Mouse (Mus musculus) cerebellum, postnatal 36 days (tissue): ENCODE data around the gene Ssr3.
"Not testable (repeated sequence)": the region's sequence is repeated elsewhere in the genome, so short reads cannot be mapped to it uniquely, and the experiment has no call there.

Experiments
- DNase-seq, 2 experiments: peaks; one replicate each; pipeline ENCODE4 v3.0.0; 2021 to 2022; ENCODE audit warnings: mixed read lengths in 2 of 2

Ssr3 gene

DNA sequence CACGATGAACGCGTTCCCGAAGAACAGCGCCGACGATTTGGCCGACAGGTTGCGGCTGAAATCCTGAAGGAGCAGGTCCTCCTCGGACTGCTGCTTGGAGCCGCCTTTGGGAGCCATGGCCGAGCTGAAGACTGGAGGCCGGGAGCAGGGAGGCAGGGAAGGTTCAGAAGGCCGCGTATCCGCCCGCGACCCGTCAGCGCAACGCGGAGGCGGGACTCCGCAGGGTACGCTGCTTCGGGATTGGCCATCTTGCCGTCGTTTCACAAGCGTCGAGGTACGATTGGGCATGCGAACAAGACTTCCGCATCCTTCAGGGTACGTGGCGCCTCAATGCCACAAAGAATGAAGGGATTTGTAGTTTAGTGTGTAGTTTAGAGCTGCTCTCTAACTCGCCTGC lies at the start of gene Ssr3:
Gene Ssr3 (minus strand): TSS at position 203 of the 397 bp plus-strand sequence.
- peak; percentile 97 to 98 for DNase-seq

DNA sequence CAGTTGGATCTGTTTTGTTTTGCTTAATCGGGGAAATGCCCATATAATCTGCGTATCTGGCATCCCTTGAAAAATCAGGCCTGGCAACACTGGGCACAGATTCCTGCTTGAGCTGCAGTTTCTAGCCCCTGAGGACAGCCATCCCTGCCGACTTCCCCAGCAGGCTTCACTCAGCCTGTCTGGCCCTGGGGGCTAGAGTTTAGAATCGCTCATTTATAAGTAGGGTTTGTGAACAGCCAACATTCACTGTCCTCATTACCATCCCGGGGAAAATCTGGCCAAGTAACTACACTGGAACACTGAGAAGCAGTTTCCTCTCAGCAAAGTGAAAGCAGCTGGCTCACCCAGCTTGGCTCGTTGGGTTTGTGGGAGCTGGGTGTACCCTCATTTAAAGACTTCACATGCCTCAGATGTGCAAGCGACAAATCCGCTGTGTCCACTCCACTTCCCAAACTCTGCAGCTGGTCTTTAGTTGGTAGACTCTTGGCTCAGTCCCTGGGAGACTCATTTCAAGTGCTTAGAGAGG lies 49.2 kb upstream of the Ssr3 start:
- peak; percentile 41 to 57 for DNase-seq

DNA sequence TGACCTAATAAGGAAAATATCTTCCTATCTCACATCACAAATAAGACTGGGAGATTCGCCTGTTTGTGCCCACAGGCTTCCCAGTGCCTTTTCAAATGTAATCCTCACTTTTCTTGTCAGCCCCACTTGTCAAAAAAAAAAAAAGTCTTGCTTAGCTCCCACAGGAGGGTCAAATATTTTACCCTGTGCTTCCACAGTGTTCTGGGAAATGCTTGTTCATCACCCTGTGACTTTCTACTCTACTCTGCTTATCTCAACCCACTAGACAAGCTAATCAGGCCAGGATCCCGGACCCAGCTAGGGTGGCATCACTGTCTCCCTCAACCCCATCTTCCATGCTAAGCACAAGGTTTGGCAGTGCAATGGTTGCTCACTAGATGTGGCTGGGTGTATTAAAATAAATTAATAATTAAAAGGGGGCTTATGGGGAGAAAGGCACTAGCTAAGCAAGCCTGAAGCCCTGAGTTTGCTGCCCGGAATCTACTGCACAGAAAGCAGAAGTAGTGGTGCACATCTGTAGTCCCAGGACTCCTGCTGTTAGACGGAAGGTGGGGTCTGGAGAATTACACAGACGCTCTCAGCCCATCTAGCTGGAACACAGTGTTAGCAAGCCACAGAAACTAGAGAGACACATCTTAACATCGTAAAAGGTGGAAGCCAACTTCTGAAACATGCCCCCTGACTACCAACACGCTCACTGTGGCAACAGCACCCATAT lies 46.2 kb upstream of the Ssr3 start:
- DNase-seq = no peak

DNA sequence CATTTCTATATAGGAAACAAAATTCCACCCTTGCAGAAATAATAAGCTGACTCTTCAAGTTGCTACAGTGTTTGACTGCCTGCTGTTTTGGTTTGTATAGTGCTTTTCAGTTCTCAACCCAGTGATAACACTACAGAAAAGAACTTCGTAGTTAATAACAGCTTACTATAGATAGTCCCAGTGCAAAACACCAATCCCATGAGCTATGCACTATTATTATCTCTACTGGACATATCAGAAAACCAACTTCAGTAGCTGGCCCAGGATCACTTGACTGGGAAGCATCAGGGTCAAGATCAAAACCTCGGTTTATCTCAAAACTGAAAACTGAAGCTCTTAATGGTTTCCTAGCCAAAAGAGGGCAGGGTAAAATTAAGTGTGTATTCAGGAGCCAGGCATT lies 43.4 kb upstream of the Ssr3 start:
- no peak for DNase-seq

DNA sequence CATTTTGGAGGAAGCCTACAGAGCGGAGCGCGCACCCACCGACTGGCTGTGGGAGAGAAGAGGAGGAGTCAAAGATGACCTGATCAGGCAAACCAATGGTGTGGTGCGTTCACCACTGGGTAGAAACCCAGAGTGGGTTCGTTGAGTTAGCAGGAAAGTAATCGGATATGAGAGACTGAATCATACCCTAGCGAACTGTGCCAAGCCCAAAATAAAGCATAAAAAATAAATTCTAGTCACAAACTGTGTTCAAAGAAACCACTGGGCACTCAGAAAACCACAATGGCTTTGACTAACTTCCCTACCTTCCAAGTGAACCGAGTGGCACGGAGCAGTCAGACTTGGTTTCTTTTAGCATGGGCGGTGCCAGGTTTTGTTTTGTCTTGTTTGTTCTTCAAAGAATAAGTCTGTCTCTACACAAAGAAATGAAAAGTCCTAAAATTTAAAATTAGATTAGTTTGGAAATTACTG lies 42.7 kb upstream of the Ssr3 start:
- no peak for DNase-seq

DNA sequence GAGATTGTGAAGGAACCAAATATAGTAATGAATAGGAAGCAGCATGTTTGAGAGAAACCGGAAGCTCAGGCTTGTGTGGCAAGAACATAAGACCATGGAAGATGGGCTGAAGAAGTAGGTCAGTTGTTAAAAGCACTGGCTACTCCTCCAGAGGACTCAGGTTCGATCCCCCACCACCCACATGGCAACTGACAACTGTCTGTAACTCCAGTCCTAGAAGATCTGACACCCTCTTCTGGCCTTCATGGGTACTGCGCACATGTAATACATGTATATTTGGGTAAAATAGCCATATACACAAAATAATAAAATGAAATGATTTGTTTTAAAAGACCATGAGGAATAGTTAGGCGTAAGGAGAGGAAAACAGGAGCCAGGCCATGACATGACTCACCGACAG lies 39.8 kb upstream of the Ssr3 start:
- no peak for DNase-seq

DNA sequence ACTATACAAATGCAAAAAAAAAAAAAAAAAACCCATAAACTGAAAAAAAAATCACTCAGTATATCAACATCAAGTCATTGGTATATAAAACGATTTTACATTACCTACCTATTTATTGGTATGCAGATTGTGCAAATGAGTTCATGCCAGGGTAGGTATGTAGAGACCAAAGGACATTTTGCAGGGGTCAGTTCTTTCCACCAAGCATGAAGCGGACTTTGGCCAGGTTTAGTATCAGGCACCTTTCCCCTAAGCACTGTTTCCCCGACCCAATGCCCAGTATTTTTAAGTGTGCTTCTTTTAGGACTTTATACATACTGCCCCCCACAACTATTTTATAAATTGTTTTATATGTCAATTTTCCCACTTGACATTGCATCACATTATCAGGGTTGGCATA lies 27.3 kb upstream of the Ssr3 start:
- DNase-seq = no peak

DNA sequence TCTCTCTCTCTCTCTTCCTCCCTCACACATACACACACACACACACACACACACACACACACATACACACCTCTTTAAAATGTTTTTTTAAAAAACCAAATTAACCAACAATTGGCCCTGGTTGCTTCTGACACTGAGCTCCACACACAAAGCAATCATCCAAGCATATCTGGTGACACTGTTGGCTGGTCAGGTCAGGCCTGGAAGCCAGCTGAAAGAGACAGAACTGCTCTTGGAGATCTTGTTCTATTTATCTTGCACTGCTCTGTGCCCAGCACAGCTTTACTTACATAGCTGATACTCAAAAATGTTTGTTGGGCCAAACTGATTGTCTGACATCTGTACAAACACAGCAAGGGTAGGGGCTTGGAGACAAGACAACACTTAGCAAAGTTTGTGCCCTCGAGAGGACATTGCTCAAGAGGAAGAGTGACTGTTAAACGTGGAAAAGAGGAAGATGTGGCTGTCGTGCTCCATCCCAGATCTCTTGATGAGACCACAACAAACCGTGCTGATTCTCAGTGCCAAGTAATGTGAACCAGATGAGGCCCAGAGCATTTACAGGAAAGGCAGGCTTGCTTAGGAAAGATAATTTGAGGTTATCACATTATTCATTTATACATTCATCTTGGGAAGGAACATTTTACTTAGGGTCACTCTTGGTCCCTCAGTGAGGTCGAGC lies 25.6 kb upstream of the Ssr3 start:
- no peak for DNase-seq

DNA sequence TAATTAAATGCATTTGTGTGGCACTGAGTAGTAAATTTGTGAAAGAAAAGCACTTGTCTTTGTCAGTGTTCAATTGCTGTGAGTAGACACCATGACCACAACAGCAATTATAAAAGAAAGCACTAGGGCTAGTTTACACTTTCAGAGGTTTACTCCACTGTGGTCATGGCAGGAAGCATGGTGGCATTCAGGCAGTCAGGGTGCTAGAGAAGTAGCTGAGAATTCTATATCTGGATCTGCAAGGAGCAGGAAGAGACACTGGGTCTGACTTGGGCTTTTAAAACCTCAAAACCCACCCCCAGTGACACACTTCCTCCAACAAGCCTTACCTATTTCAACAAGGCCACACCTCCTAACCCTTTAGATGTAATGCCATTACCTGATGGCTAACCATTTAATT lies 24.1 kb upstream of the Ssr3 start:
- DNase-seq = no peak

DNA sequence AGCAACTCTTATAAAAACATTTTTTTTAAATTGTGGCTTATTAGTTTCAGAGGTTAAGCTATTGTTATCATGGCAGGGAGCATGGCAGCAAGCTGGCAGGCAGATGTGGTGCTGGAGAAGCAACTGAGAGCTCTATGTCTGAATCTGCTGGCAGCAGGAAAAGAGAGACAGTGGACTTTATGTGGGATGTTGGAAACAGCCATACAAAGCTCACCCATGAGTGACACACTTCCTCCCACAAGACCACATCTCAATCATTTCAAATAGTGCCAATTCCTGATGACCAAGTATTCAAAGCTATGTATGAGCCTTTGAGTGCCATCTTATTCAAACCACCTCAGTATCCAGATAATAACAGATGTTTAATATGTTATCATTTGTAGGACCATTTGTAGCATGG lies 15.5 kb upstream of the Ssr3 start:
- DNase-seq = no peak

DNA sequence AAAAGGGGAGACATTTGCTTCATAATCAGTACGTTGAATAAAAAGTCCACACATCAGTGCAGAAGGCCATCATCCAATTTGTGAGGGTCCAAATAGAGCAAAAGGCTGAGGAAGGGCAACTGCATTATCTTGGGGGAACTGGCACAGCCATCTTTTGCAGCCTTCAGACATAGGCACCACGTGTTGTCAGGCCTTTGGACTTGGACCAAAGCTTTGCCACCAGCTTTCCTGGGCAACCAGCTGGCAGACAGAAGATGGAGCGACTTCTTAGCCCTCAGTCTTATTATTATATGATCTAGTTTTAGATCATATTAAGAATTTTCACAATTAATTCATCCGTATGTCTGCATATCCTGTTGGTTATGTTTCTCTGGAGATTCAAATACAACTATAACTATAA lies 13.4 kb upstream of the Ssr3 start:
- DNase-seq = no peak

DNA sequence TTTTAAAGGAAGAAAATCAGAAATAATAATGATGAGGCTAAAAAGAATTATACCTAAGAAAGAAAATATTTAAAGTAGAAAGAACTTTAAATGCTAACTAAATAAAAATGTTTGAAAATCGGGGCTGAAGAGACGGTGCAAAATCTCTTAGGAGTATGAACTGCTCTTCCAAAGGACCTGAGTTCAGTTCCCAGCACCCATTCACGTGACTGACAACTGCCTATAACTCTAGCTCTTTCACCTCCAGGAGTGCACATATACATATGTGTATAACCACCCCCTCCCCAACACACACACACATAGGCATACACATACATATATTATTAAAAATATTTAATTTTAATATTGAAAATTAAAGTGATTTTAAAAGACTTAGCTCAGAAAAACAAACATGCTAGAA lies 5.1 kb upstream of the Ssr3 start:
- no peak for DNase-seq

DNA sequence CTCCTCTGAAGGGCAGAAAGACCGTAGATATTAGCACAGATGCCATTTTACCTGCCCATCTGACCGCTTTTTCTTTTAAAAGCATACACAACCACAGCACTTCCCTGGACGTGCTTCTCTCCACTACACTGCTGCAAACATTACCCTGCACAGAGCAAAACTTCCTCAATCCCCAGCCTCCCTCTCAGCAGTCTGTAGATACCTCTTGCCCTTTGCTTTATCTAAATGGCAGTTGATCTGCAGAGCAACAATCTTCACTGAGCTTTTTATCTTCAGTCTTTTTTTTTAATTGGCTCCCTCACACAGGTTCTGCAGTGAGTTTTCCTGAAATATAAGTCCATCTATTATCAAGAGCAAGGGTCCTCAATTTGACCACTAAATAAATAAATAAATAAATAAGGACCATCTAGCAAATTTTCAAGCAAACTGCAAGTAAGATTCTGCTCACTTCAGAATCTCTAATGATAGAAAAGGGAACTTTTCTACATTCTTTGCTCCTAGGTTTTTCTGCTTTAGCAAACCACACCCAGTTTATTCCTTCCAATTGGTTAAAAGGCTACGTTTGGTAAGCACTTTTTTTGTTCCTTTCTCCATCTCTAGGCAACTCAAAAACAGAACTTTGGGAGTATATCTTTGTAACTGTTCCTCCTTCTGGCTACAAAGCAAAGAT lies 4.5 kb upstream of the Ssr3 start:
- DNase-seq = no peak

DNA sequence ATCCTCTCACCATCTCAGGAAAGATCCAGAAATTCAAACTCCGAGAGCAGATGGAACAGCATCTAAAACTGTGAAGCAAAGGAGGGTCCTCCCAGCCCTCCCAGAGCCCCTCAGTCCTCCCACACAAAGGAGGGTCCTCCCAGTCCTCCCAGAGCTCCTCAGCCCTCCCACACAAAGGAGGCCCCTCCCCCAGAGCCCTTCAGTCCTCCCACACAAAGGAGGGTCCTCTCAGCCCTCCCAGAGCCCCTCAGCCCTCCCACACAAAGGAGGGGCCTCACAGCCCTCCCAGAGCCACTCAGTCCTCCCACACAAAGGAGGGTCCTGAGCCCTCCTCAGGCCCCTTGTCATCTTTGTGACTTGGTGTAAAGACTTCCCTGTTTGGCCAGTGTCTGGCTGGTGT lies 2.7 kb upstream of the Ssr3 start:
- DNase-seq = not testable (repeated sequence)

DNA sequence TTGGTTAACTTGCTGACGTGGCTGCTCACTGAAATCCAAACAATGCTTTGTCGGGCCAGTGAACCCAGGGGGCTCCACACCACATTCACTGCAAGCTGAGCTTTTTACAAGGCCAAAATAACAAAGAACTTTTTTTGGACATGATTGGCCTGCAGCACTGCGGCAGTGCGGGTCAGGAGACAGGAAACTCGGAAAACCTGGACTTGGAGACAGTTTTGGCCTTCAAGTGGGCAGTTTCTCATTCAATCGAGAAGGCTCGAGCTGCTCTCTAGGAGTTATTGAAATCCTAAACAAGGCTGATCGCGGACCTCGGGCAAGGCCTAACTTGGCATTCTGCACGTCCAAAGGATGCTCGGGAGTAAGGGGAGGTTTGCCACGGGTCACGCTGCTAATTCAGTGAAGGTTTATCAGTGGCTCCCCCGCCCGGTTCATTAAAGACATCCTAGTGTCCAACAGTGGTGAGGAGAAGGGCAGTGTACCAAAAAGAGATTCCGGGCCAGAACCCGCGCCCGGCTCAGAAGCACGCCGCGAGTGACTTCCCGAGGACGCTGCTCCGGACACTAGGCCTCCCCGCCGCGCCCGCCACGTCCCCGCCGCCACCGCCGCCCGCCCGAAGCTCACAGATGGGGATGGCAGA lies 521 bp downstream of the Ssr3 start:
- no peak for DNase-seq

DNA sequence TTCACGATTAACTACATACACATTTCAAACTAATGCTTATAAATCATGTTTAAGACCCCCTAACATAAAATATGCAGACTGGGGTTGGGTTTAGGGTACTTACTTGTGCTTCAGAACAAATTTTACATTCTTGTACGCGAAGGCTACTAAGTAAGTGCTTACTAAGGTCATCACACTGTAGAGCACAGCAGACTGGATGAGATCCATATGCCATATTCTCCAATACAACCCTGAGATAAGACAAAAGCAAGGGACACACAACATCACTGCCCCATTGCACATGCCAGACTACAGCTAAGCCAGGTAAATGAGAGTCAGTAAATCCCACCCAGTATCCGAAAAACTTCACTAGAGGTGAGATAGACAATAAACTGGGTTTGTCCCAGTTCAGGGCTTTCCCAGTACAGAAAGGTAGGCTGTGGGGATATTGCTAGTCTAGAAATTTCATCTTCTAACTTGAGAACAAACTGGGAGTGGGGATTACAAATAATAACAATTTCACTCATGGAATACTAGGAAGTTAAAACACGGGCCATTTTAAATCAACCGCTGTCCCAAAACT lies 1.1 kb downstream of the Ssr3 start:
- no peak for DNase-seq

DNA sequence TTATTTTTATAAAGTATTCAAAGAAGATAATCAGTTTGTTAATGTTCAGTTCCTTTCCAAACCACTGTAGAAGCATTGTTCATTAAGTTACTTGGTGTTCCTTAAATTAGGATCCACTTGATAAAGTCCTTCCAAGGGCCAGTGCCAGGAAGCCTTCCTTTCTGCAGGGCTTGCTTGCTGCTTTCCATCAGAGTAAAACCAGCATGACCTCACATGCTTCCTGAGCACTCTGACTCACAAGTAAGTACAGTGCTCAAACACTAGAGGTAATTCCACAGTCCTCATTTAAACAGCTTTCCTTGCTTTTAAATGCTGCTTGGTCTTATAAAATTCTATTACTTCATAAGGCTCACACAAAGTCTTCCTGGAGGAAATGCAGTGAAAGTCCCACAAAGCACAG lies 6.7 kb downstream of the Ssr3 start:
- DNase-seq = no peak

DNA sequence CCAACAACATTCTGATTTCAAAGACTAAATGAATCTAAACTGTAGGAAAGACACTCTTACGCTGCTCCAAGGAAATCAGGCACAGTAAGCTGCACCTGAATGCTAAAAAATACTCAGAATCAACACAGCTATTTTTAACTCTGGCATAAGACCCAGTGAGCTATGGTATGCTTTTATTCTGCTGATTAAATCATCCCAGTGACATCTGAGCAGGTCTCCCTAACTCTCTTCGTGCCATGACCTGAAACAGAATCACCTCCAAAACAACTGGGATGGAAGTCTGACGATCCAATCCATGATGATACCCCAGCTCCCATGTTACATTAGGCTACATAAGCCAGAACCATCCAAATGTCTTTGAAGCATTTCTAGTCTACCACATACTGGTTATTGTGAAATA lies 8.0 kb downstream of the Ssr3 start:
- DNase-seq = no peak

DNA sequence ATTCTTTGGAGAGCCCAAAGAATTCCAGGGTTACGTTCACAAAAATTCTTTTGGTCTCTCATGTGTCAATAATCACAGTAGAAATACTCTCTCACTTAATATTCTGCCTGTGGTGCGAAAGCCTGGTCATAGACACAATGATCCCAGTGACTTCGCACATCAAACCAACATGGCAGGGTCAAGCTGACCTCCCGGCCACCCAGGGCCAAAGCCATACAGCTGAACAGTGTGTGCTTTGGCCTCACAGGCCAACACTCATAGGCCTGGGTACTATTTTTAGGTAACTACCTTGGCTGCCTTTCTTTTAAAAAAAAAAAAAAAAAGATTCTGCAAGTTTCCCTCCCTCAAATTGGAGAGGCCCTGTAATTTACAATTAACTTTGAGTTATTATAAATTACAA lies 11.3 kb downstream of the Ssr3 start:
- DNase-seq = no peak

DNA sequence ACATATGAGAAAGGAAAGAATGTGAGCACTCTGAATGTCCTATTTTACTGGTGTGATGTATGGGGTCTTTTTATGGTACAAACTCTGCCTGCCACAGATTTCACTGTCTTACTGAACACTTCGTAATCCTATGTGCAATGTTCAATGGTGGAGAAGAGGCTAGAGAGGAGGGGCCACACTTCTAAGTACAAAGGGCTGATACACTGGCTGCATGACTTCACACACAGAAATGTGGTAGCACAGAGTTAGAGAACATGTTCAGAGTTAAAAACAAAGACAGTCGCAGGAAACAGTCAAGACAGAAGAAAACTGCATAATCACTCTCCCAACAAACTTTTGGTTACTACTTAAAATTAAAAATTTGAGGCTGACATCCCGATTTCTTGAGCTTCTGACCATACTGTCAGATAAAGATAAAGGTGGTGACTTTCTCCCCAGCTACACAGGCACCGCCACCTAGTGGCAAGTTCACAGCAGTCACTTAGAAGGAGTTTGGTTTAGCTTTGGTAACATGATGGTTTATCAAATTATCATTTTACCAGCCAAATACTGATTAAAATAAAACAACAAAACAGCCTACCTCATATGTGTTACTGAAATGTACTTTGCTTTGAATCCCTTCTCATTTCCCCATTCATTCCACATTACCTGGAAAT lies 12.4 kb downstream of the Ssr3 start:
- DNase-seq = peak; percentile 37 to 48

DNA sequence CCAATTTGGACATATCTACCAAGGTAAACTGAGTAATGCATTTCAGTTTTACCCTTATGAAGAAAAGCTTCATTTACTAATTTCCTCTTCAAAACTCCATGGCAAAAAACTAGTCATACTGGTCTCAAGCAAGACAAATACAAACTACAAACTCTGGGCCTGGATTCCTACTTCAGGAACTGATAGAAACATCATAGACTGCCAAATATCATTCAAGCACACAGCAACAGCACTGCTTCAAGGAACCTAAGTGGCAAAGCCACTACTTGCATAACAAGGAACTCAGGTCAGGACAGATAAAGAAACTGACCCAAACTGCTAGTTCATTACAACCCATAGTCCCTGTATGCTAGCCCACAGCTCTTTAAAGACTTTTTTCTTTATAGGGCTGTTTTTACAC lies 13.7 kb downstream of the Ssr3 start:
- DNase-seq = no peak

DNA sequence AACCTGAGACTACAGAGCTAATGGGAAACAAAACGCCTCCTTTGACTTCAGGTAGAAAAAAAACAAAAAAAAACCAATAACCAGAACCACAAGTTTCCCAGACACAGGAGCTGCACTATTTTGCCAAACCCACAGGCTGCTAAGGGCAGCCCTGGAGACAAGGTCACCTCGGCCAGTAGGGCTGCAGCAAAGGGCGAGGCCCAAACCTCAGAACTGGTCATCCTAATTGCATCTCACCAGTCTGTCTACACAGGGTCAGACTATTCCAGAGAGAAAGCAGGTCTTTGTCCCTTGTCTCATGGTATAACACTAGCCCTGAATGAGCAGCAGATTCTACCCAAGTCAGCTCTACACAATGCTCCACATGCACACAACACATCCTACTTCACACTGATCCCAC lies 17.7 kb downstream of the Ssr3 start:
- DNase-seq = no peak
